Mouse (Mus musculus) megakaryocyte, embryonic 14.5 days (primary cell): ENCODE data around the gene Popdc2. TPM values are rescaled to one million over a fixed set of nuclear protein-coding genes. Genes with fewer than 3 reads are reported as not detected.

Source experiments
- H3K27me3 ChIP-seq: replicated peaks from 2 replicates; pipeline ENCODE3; 2012; ENCODE audit warnings: inconsistent platforms
- H3K36me3 ChIP-seq: replicated peaks from 2 replicates; pipeline ENCODE3; 2012; ENCODE audit warnings: low read length, inconsistent platforms, mixed read lengths
- H3K4me1 ChIP-seq: 2 replicates; pipeline ENCODE4 v1.6.1; 2012; ENCODE audit warnings: inconsistent platforms
- H3K4me3 ChIP-seq: replicated peaks from 2 replicates; pipeline ENCODE3; 2012; ENCODE audit warnings: moderate library complexity, mild to moderate bottlenecking, inconsistent platforms
- H3K9me3 ChIP-seq: 2 replicates; pipeline ENCODE4 v1.6.1; 2012; ENCODE audit warnings: inconsistent platforms
- FLI1 ChIP-seq: IDR thresholded peaks from 2 replicates; pipeline ENCODE4 v1.6.1; 2012; ENCODE audit warnings: low read length, inconsistent platforms, mixed read lengths
- GATA1 ChIP-seq: IDR thresholded peaks from 3 replicates; pipeline ENCODE4 v1.6.1; 2012; ENCODE audit warnings: mixed read lengths, low read length, inconsistent platforms, borderline replicate concordance
- polyA plus RNA-seq: library from polyadenylated mRNA; stranded (reverse); fragments of >175 nt; gene quantifications from 2 replicates; pipeline ENCODE4 v1.2.3, GENCODE M21; 2012; ENCODE audit warnings: low replicate concordance; ENCODE audit not compliant: insufficient read depth

The Popdc2 gene
- polyA plus RNA-seq, 1 experiment: 2.8 TPM

- Histone ChIP-seq H3K36me3 (no peaks in the 10 kb centered on the region), H3K4me1 (peaks cover 57% of the 10 kb centered on the region), H3K27me3 (no peaks in the 10 kb centered on the region), H3K4me3 (no peak overlapping the region), H3K9me3 (no peaks in the 10 kb centered on the region)
- no peak for TF ChIP-seq GATA1
- TF ChIP-seq FLI1: no peak
Measured at GRCm38 (mm10) chr16:38385184-38385634, 23.2 kb downstream of the Popdc2 start.

DNA sequence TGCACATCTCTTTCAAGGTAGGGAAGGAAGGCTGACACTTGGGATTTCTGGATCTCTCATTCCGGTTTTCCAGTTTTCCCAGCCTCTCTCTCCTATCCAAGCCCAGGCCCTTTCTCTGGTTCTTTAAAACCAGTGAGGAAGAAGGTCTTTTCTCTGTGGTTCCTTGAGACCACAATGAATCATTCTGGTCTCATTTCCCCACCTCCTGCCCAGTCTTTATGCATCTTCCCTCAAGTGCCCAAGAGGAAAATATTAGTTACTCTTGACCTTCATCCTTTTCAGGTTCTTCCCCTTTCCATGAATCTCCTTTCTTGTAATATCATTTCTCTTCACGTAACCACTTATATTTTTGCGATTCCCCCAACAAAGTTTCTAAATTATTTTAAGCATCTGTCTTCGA is 23.7 kb downstream of the Popdc2 start:
- no peak for TF ChIP-seq FLI1
- no peak for TF ChIP-seq GATA1
- no peaks in the 10 kb centered on the region for H3K27me3 ChIP-seq
- H3K4me3 ChIP-seq: no peak overlapping the region
- no peaks in the 10 kb centered on the region for H3K36me3 ChIP-seq
- H3K9me3 ChIP-seq: no peaks in the 10 kb centered on the region
- H3K4me1 ChIP-seq: peaks cover 62% of the 10 kb centered on the region

- Histone ChIP-seq H3K4me3 (no peak overlapping the region), H3K4me1 (peaks cover 69% of the 10 kb centered on the region), H3K9me3 (no peaks in the 10 kb centered on the region), H3K36me3 (no peaks in the 10 kb centered on the region), H3K27me3 (no peaks in the 10 kb centered on the region)
- TF ChIP-seq FLI1: no peak
- no peak for TF ChIP-seq GATA1
Measured at GRCm38 (mm10) chr16:38387389-38387788, 25.4 kb downstream of the Popdc2 start.

- Histone ChIP-seq H3K36me3 (no peaks in the 10 kb centered on the region), H3K4me1 (peaks cover 79% of the 10 kb centered on the region), H3K4me3 (no peak overlapping the region), H3K9me3 (no peaks in the 10 kb centered on the region), H3K27me3 (no peaks in the 10 kb centered on the region)
- TF ChIP-seq FLI1 (no peak), GATA1 (no peak)
Measured at GRCm38 (mm10) chr16:38388757-38389156, 26.7 kb downstream of the Popdc2 start.

DNA sequence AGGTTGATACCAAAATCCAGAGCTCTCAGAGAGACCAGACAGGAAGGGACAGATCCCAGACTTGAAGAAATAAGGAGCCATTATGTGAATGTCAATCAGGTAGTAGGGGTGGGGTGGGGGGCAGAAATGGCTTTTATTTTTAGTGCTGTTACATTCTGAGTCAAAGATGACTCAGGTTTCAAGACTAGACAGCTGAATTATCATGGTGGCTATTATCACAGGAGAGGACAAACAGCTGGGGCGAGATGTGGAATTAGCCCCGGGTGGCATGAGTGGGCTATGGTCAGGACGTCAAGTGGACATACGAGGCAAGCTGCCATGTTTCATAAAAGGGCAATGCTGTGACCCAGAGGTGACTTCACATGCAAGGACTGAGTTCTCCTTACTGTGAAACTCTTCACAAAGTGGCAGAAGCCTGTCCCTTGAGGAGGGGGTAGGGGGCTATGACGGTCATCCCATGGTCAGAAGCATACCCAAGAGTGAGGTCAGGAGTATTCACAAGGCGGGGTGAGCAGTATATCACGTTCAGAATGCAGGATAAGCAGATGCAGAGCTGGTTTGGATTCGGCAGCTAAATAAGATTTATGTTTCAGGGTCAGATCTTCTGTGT is 27.4 kb downstream of the Popdc2 start:
- no peaks in the 10 kb centered on the region for H3K36me3 ChIP-seq
- TF ChIP-seq FLI1: no peak
- no peak for TF ChIP-seq GATA1
- peak overlapping the region; percentile 30 for H3K4me3 ChIP-seq
- H3K4me1 ChIP-seq: peaks cover 80% of the 10 kb centered on the region
- H3K27me3 ChIP-seq: no peaks in the 10 kb centered on the region
- no peaks in the 10 kb centered on the region for H3K9me3 ChIP-seq

DNA sequence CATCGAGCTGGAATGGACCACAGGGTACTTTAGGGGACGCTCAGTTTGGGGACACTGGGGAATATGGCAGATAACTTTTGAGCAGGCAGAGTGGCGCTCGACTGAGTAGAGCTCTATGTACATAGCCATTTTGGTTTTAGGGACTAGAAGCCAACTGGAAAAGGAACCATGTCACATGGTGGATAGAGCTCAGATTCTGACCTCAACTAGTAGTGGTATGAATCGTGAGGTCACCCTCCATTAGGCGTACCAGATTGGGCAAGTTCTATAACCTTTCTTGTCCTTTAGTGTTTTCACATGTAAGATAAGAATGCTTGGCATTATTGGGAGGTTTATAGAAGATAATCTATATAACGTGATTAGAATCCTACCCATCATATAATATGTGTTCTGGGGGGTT is 28.3 kb downstream of the Popdc2 start:
- TF ChIP-seq GATA1 (no peak), FLI1 (no peak)
- no peak overlapping the region for H3K4me3 ChIP-seq
- peaks cover 80% of the 10 kb centered on the region for H3K4me1 ChIP-seq
- H3K27me3 ChIP-seq: no peaks in the 10 kb centered on the region
- H3K9me3 ChIP-seq: no peaks in the 10 kb centered on the region
- H3K36me3 ChIP-seq: no peaks in the 10 kb centered on the region

- Histone ChIP-seq H3K4me1 (peaks cover 82% of the 10 kb centered on the region), H3K4me3 (no peak overlapping the region), H3K36me3 (no peaks in the 10 kb centered on the region), H3K27me3 (no peaks in the 10 kb centered on the region), H3K9me3 (no peaks in the 10 kb centered on the region)
- no peak for TF ChIP-seq FLI1
- TF ChIP-seq GATA1: no peak
Measured at GRCm38 (mm10) chr16:38392126-38392894, 30.3 kb downstream of the Popdc2 start.

DNA sequence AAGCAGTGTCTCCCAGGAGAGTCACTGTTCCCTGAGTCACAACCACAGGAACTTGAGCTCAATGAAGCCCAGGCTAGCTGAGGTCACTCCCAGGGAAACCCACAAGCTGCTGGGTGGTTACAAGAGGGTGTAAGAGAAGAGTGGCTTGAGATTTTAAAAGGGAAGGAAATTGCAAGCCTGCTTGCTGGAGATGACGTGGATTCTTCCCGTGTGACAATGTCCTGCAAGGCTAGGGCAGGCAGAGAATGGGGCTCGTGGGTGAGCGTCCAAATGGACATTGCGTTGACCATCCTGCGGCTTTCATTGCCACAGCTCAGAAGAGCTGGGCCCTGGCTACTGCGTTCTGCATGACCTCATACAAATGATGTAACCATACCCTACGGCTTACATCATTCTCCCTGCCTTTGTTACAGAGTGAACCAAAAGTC is 32.2 kb downstream of the Popdc2 start:
- H3K4me1 ChIP-seq: peaks cover 78% of the 10 kb centered on the region

DNA sequence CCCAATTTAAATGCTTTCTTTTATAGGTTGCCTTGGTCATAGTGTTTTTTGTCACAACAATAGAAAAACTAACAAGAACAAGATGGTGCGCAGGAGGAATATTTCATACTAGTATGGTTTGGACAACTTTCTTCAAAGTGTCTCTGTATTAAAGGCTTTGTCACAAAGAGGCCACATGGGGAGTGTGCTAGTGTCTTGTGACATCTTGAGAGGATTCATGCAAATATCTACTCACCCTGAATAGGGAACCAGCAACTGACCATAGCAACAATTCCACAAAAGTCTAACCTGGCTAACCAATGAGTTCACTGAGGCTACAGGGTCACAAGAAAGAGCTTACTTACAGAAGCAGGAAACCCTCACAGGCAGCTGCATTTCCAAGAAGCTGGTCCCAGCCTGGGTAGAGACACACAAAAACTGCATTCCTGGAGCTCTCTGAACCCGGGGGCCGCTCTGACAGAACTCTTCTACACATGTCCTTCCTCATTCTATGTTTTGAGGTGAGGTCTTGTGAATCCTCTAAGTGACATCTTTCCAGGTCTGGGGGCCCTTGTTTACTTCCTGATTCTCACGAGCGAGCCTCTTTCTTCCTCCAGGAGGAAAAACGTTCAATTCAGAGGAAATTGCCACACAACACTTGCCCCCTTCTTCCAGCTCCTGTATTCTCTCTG is 33.2 kb downstream of the Popdc2 start:
- Histone ChIP-seq H3K4me3 (peak overlapping the region; percentile 53), H3K36me3 (no peaks in the 10 kb centered on the region), H3K27me3 (no peaks in the 10 kb centered on the region), H3K9me3 (no peaks in the 10 kb centered on the region), H3K4me1 (peaks cover 78% of the 10 kb centered on the region)
- no peak for TF ChIP-seq GATA1
- no peak for TF ChIP-seq FLI1

More for the DNA sequence above, 32.2 kb downstream of the Popdc2 start:
- H3K9me3 ChIP-seq: no peaks in the 10 kb centered on the region
- H3K27me3 ChIP-seq: no peaks in the 10 kb centered on the region
- no peak for TF ChIP-seq GATA1
- no peak for TF ChIP-seq FLI1
- H3K36me3 ChIP-seq: no peaks in the 10 kb centered on the region
- H3K4me3 ChIP-seq: peak overlapping the region; percentile 62

DNA sequence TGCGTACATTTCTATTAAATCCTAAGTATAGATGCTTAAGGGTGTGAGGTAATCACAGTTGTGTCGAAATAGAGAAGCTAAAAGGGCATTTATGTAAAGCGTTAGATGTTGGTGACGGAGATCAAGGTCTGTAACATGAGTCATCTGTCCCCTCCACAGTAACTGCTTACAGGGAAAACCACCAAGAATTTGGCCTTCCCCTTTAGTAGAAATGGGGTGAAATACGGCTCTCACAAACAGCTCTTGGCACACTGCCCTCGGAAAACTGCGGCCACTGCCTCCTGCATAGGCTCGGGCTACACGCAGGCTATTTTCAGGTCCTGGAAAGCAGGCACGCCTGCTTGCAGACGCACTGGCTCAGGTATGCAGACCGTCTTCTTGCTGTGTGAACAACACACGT is 34.1 kb downstream of the Popdc2 start:
- Histone ChIP-seq H3K36me3 (no peaks in the 10 kb centered on the region), H3K27me3 (no peaks in the 10 kb centered on the region), H3K4me1 (peaks cover 81% of the 10 kb centered on the region), H3K4me3 (peak overlapping the region; percentile 83), H3K9me3 (no peaks in the 10 kb centered on the region)
- TF ChIP-seq FLI1: no peak
- TF ChIP-seq GATA1: no peak
